Mouse (Mus musculus): ENCODE measurements around the gene Wnk1.

DNA sequence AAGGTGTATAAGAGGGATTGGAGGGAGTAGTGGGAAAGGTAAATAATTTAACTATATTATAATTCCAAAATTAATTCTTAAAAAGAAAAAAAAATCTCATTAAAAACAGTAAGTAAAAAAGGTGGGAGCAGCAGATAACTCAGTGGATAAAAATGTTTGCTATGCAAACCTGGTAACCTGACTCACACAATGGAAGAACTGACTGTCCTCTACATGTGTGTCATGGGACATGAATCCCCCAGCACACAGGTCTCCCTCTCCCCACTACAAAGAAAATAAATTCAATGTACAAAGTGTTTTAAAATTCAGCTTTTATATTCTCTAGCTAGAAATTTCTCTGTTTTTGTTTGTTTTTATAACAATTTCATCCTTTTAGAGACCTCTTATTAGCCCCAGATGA, 27.9 kb downstream of the Wnk1 start:
- TF ChIP-seq FLI1 (IDR thresholded peaks at IDR 0.05; ENCODE audit: low read length) = no peak
- no peak for TF ChIP-seq GATA1 (IDR thresholded peaks at IDR 0.05; ENCODE audit: borderline replicate concordance, low read length)
